ENCODE assay signal across 8 mouse cellular contexts in the genomic region with DNA sequence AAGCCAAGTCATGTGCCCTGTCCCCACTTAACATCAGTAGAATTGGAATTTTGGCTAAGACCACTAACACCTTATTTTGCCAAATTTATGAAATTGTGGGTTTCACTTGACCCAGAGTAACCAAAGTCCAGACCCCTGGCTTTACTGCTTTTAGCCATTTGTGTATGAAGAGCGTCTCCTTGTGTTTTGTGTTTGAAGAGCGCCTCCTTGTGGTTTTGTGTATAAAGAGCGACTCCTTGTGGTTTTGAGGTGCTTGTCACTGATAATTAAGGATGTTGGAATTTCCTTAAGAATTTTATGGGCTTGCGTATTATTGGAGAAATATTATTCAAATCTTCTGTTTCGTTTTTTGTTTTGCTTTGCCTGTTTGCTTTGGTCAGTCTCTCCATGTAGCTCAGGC. TPM values are rescaled to one million over a fixed set of nuclear protein-coding genes. Genes with fewer than 3 reads are reported as not detected.
DNase-seq lines count a peak whose midpoint lies in the region.

No protein-coding gene starts in this region.

- DNase-seq in kidney, adult 18-20 months = peak; percentile 12
- no peak for DNase-seq in kidney, adult 11 months
- peak; percentile 72 for DNase-seq in CD4-positive, CD25-positive, alpha-beta regulatory T cell, adult 2 months (ENCODE audit: low read depth, low spot score)
- peak; percentile 74 for DNase-seq in ZHBTc4 (ENCODE audit: low read depth, low spot score)
- DNase-seq in kidney, postnatal 4 days = peak; percentile 18 to 52
- peak; percentile 25 for DNase-seq in yolk sac, embryonic 10.5 days (ENCODE audit: low spot score)
- DNase-seq in right cerebral cortex, postnatal 25 days = no peak
- no peak for DNase-seq in gastrocnemius, postnatal 25 days

RNA-seq across cellular contexts. Expression of a gene that starts 11.0 kb away (rescaled TPM):
- total RNA-seq in gastrocnemius, postnatal 25 days (2021) = 10 to 100 TPM; 20.3 to 21.1 TPM

Comparison
In these comparisons a context has a peak if more than half of its experiments do, and no peak if none do; other contexts are left out.
1. DNase-seq: peak in kidney, adult 18-20 months (single experiment), CD4-positive, CD25-positive, alpha-beta regulatory T cell, adult 2 months (single experiment), ZHBTc4 (single experiment), kidney, postnatal 4 days (2 of 2) and yolk sac, embryonic 10.5 days (single experiment); none in kidney, adult 11 months (single experiment), right cerebral cortex, postnatal 25 days (single experiment) and gastrocnemius, postnatal 25 days (single experiment).